Mouse (Mus musculus): ENCODE results near the gene Panx2. TPM values are rescaled to one million over a fixed set of nuclear protein-coding genes. Genes with fewer than 3 reads are reported as not detected.
A peak's percentile ranks its signal among the peaks of the same experiment; 100 is the strongest.

The Panx2 gene
- polyA plus RNA-seq, 1 experiment from 2014 or later: 0.54 TPM

- WGBS: 91% methylated on average over 6 of the region's 6 CpGs
- H3K36me3 ChIP-seq: no peaks in the 10 kb centered on the region
- no peak overlapping the region for H3K4me2 ChIP-seq
- ATAC-seq (ENCODE audit: insufficient number of reproducible peaks, insufficient read depth, low FRiP score, low TSS enrichment, low read depth): no peak
- no peak overlapping the region for H3K9ac ChIP-seq (replicated peaks)
- H3K27ac ChIP-seq: no peak overlapping the region
- peaks cover 5% of the 10 kb centered on the region for H3K4me1 ChIP-seq (replicated peaks)
- H3K27me3 ChIP-seq: peaks cover 89% of the 10 kb centered on the region
- H3K9me3 ChIP-seq: no peaks in the 10 kb centered on the region
- H3K4me3 ChIP-seq (replicated peaks): no peak overlapping the region
These were observed 2.4 kb downstream of the Panx2 start for GRCm38 (mm10) chr15:89061761-89062517.

GRCm38 (mm10) chr15:89062518-89062910 lies 3.0 kb downstream of the Panx2 start:
- Histone ChIP-seq H3K36me3 (no peaks in the 10 kb centered on the region), H3K27me3 (peaks cover 91% of the 10 kb centered on the region), H3K4me1 (replicated peaks) (peaks cover 8% of the 10 kb centered on the region), H3K27ac (no peak overlapping the region), H3K4me2 (no peak overlapping the region), H3K9ac (replicated peaks) (no peak overlapping the region), H3K9me3 (no peaks in the 10 kb centered on the region), H3K4me3 (replicated peaks) (no peak overlapping the region)
- 93% methylated on average over 5 of the region's 5 CpGs for WGBS
- ATAC-seq (ENCODE audit: insufficient number of reproducible peaks, insufficient read depth, low FRiP score, low TSS enrichment, low read depth): no peak

GRCm38 (mm10) chr15:89063001-89063400 lies 3.5 kb downstream of the Panx2 start:
- 70% methylated on average over 7 of the region's 7 CpGs for WGBS
- no peak overlapping the region for H3K4me2 ChIP-seq

GRCm38 (mm10) chr15:89063536-89063935 lies 4.0 kb downstream of the Panx2 start:
- Histone ChIP-seq H3K4me2 (no peak overlapping the region), H3K9me3 (no peaks in the 10 kb centered on the region), H3K27ac (no peak overlapping the region), H3K4me3 (replicated peaks) (no peak overlapping the region), H3K27me3 (peaks cover 91% of the 10 kb centered on the region), H3K4me1 (replicated peaks) (peaks cover 13% of the 10 kb centered on the region), H3K36me3 (no peaks in the 10 kb centered on the region), H3K9ac (replicated peaks) (no peak overlapping the region)
- WGBS: 58% methylated on average over 6 of the region's 6 CpGs
- no peak for ATAC-seq (ENCODE audit: insufficient number of reproducible peaks, insufficient read depth, low FRiP score, low TSS enrichment, low read depth)

More at GRCm38 (mm10) chr15:89063001-89063400, 3.5 kb downstream of the Panx2 start:
- H3K4me3 ChIP-seq (replicated peaks): no peak overlapping the region
- H3K9me3 ChIP-seq: no peaks in the 10 kb centered on the region
- H3K9ac ChIP-seq (replicated peaks): no peak overlapping the region
- peaks cover 10% of the 10 kb centered on the region for H3K4me1 ChIP-seq (replicated peaks)
- no peaks in the 10 kb centered on the region for H3K36me3 ChIP-seq
- ATAC-seq (ENCODE audit: insufficient number of reproducible peaks, insufficient read depth, low FRiP score, low TSS enrichment, low read depth): no peak
- no peak overlapping the region for H3K27ac ChIP-seq
- H3K27me3 ChIP-seq: peaks cover 91% of the 10 kb centered on the region

- H3K4me3 ChIP-seq (replicated peaks): no peak overlapping the region
- H3K27ac ChIP-seq: no peak overlapping the region
- no peak overlapping the region for H3K9ac ChIP-seq (replicated peaks)
- H3K27me3 ChIP-seq: peaks cover 93% of the 10 kb centered on the region
- 93% methylated on average over 5 of the region's 5 CpGs for WGBS
- H3K9me3 ChIP-seq: no peaks in the 10 kb centered on the region
- H3K4me2 ChIP-seq: no peak overlapping the region
- ATAC-seq (ENCODE audit: insufficient number of reproducible peaks, insufficient read depth, low FRiP score, low TSS enrichment, low read depth): no peak
- peaks cover 14% of the 10 kb centered on the region for H3K4me1 ChIP-seq (replicated peaks)
- H3K36me3 ChIP-seq: no peaks in the 10 kb centered on the region
These were observed 5.4 kb downstream of the Panx2 start for GRCm38 (mm10) chr15:89064891-89065290.

- Histone ChIP-seq H3K36me3 (no peaks in the 10 kb centered on the region), H3K4me3 (replicated peaks) (peak overlapping the region; percentile 21), H3K9ac (replicated peaks) (peak overlapping the region; percentile 40; the same call in 1 of the 2 replicates), H3K27me3 (peaks cover 76% of the 10 kb centered on the region), H3K4me2 (peak overlapping the region; percentile 40), H3K9me3 (no peaks in the 10 kb centered on the region), H3K27ac (no peak overlapping the region), H3K4me1 (replicated peaks) (peaks cover 9% of the 10 kb centered on the region; the same call in 1 of the 2 replicates)
- 31% methylated on average over 35 of the region's 35 CpGs for WGBS
- no peak for ATAC-seq (ENCODE audit: insufficient number of reproducible peaks, insufficient read depth, low FRiP score, low TSS enrichment, low read depth)
These were observed 8.1 kb downstream of the Panx2 start for GRCm38 (mm10) chr15:89067609-89068008.

- H3K36me3 ChIP-seq: no peaks in the 10 kb centered on the region
- no peak for ATAC-seq (ENCODE audit: insufficient number of reproducible peaks, insufficient read depth, low FRiP score, low TSS enrichment, low read depth)
- H3K9me3 ChIP-seq: no peaks in the 10 kb centered on the region
- H3K4me1 ChIP-seq (replicated peaks): peaks cover 9% of the 10 kb centered on the region; the same call in 1 of the 2 replicates
- no peak overlapping the region for H3K27ac ChIP-seq
- no peak overlapping the region for H3K9ac ChIP-seq (replicated peaks)
- H3K27me3 ChIP-seq: peaks cover 70% of the 10 kb centered on the region
- H3K4me2 ChIP-seq: peak overlapping the region; percentile 40
- H3K4me3 ChIP-seq (replicated peaks): peak overlapping the region; percentile 21
- 39% methylated on average over 26 of the region's 26 CpGs for WGBS
These were observed 8.7 kb downstream of the Panx2 start for GRCm38 (mm10) chr15:89068226-89068625.

- Histone ChIP-seq H3K4me1 (replicated peaks) (peaks cover 10% of the 10 kb centered on the region), H3K9ac (replicated peaks) (no peak overlapping the region), H3K36me3 (no peaks in the 10 kb centered on the region), H3K27me3 (peaks cover 58% of the 10 kb centered on the region), H3K9me3 (no peaks in the 10 kb centered on the region), H3K4me3 (replicated peaks) (no peak overlapping the region), H3K4me2 (no peak overlapping the region), H3K27ac (no peak overlapping the region)
- ATAC-seq (ENCODE audit: insufficient number of reproducible peaks, insufficient read depth, low FRiP score, low TSS enrichment, low read depth): no peak
- 78% methylated on average over 19 of the region's 19 CpGs for WGBS
These were observed 9.9 kb downstream of the Panx2 start for GRCm38 (mm10) chr15:89069336-89069840.

- Histone ChIP-seq H3K4me2 (no peak overlapping the region), H3K9me3 (no peaks in the 10 kb centered on the region), H3K27ac (no peak overlapping the region), H3K36me3 (no peaks in the 10 kb centered on the region), H3K9ac (replicated peaks) (no peak overlapping the region), H3K4me3 (replicated peaks) (no peak overlapping the region), H3K4me1 (replicated peaks) (peaks cover 21% of the 10 kb centered on the region), H3K27me3 (peaks cover 51% of the 10 kb centered on the region)
- no peak for ATAC-seq (ENCODE audit: insufficient number of reproducible peaks, insufficient read depth, low FRiP score, low TSS enrichment, low read depth)
- 73% methylated on average over 24 of the region's 24 CpGs for WGBS
These were observed 11.1 kb downstream of the Panx2 start for GRCm38 (mm10) chr15:89070606-89071005.

GRCm38 (mm10) chr15:89073993-89074603 lies 14.6 kb downstream of the Panx2 start:
- 63% methylated on average over 10 of the region's 10 CpGs for WGBS
- Histone ChIP-seq H3K9me3 (no peaks in the 10 kb centered on the region), H3K4me2 (no peak overlapping the region), H3K36me3 (no peaks in the 10 kb centered on the region), H3K27ac (no peak overlapping the region), H3K27me3 (peaks cover 18% of the 10 kb centered on the region), H3K4me1 (replicated peaks) (peaks cover 37% of the 10 kb centered on the region), H3K4me3 (replicated peaks) (no peak overlapping the region; the same call in 1 of the 2 replicates), H3K9ac (replicated peaks) (0 out of 2 replicates have a peak overlapping the region, but pooled peaks have one; percentile 91)
- ATAC-seq (ENCODE audit: insufficient number of reproducible peaks, insufficient read depth, low FRiP score, low TSS enrichment, low read depth): no peak
